In genomic region chr3:31152108-31152507, GRCm38 (mm10) we compare ENCODE assay signal across 13 mouse cellular contexts. TPM values are rescaled to one million over a fixed set of nuclear protein-coding genes. Genes with fewer than 3 reads are reported as not detected.
A peak's percentile ranks its signal among the peaks of the same experiment; 100 is the strongest.
DNase-seq lines count a peak whose midpoint lies in the region; ATAC-seq lines count a peak whose summit lies in the region.
"Had no signal": no experiment of that assay in that cellular context is flagged by ENCODE, and none has a peak within 500 bp of the region (broad histone marks: within the 10 kb centered on the region; RNA-seq: fewer than 3 reads in every experiment).

No protein-coding gene starts in this region.

- DNase-seq in cerebellum, postnatal 10 days = peak; percentile 37 to 48
- DNase-seq in cerebellum, postnatal 36 days = no peak
- peak; percentile 29 to 40 for DNase-seq in layer of hippocampus, adult 8-10 months (ENCODE audit: low spot score in 2 of 2)
- no peak for DNase-seq in layer of hippocampus, postnatal 25 days (ENCODE audit: extremely low spot score in 1 of 2, low spot score in 1 of 2)
- peak; percentile 70 for DNase-seq in adrenal gland, postnatal 10 days
- DNase-seq in kidney, postnatal 36 days = peak; percentile 11 to 17
- no peak for DNase-seq in thymus, adult 18-20 months
- DNase-seq: cerebellum, adult 9-10 months; lung, embryonic 14.5 days; midbrain, embryonic 14.5 days had no signal

- ATAC-seq in erythroblast, adult 5-6 weeks (replicated peaks; ENCODE audit: low FRiP score, poor library complexity, severe bottlenecking) = no peak
- ATAC-seq: forebrain, embryonic 16.5 days; hindbrain, postnatal 0 days had no signal

RNA-seq across cellular contexts. Expression of gene Cldn11, which starts 2.4 kb away (rescaled TPM):
- 100 to 1,000 TPM in 3 of 4 experiments, 10 to 100 TPM in 1; 98.5 to 162 (median 138) TPM for total RNA-seq in layer of hippocampus, adult 8-10 months (2022)
- total RNA-seq in layer of hippocampus, postnatal 25 days (2021) = 100 to 1,000 TPM; 273 to 334 TPM
- 10 to 100 TPM; 15.7 to 16.8 TPM for total RNA-seq in adrenal gland, postnatal 10 days (2021)
- total RNA-seq in erythroblast, adult 5-6 weeks (2015; ENCODE audit: low replicate concordance) = not detected in 2 replicates
- not detected in 2 replicates for total RNA-seq in erythroblast, adult 5-6 weeks (2017; ENCODE audit: low replicate concordance)

RNA-seq across cellular contexts. Expression of gene Skil, which starts 57.2 kb away (rescaled TPM):
- total RNA-seq in layer of hippocampus, adult 8-10 months (2022) = 10 to 100 TPM; 60.7 to 74.8 (median 65.5) TPM
- 10 to 100 TPM; 67.6 to 70.0 TPM for total RNA-seq in layer of hippocampus, postnatal 25 days (2021)
- 10 to 100 TPM; 37.7 to 53.8 TPM for total RNA-seq in adrenal gland, postnatal 10 days (2021)
- 2.3 and 3.5 TPM in 2 replicates for total RNA-seq in erythroblast, adult 5-6 weeks (2015; ENCODE audit: low replicate concordance)
- 5.3 and 6.8 TPM in 2 replicates for total RNA-seq in erythroblast, adult 5-6 weeks (2017; ENCODE audit: low replicate concordance)

Comparison
In these comparisons a context has a peak if more than half of its experiments do, and no peak if none do; other contexts are left out.
1. DNase-seq: peak in cerebellum, postnatal 10 days (2 of 2), layer of hippocampus, adult 8-10 months (2 of 2), adrenal gland, postnatal 10 days (single experiment) and kidney, postnatal 36 days (2 of 2); none in cerebellum, postnatal 36 days (0 of 2), layer of hippocampus, postnatal 25 days (0 of 2) and thymus, adult 18-20 months (0 of 2).
2. RNA of gene Cldn11, which starts 2.4 kb away (total RNA-seq): 273 to 334 TPM in layer of hippocampus, postnatal 25 days, 98.5 to 162 TPM in layer of hippocampus, adult 8-10 months and 15.7 to 16.8 TPM in adrenal gland, postnatal 10 days; not detected in erythroblast, adult 5-6 weeks; every median in the first group is over 10 times any median in the second.
3. RNA of gene Skil, which starts 57.2 kb away (total RNA-seq): 67.6 to 70.0 TPM in layer of hippocampus, postnatal 25 days, 60.7 to 74.8 TPM in layer of hippocampus, adult 8-10 months and 37.7 to 53.8 TPM in adrenal gland, postnatal 10 days; 2.3 to 6.8 TPM in erythroblast, adult 5-6 weeks; every median in the first group is over 4 times any median in the second.